Mouse (Mus musculus): ENCODE measurements around the gene Angptl6. TPM values are rescaled to one million over a fixed set of nuclear protein-coding genes. Genes with fewer than 3 reads are reported as not detected.
A peak's percentile ranks its signal among the peaks of the same experiment; 100 is the strongest.
"Not testable (repeated sequence)": the region's sequence is repeated elsewhere in the genome, so short reads cannot be mapped to it uniquely, and the experiment has no call there.

Angptl6 gene
- total RNA-seq, 4 experiments from 2014 or later, result 3.7 to 5.7 (median 4.8) TPM

GRCm38 (mm10) chr9:20837184-20837947 lies 42.2 kb downstream of the Angptl6 start:
- DNase-seq (ENCODE audit: low spot score), result no peak

- not testable (repeated sequence) for DNase-seq (ENCODE audit: low spot score)
Observed at GRCm38 (mm10) chr9:20835431-20835954, 44.0 kb downstream of the Angptl6 start.

- DNase-seq (ENCODE audit: low spot score), result no peak
Observed at GRCm38 (mm10) chr9:20834881-20835280, 44.6 kb downstream of the Angptl6 start.

GRCm38 (mm10) chr9:20830901-20831643 lies 48.5 kb downstream of the Angptl6 start:
- DNase-seq (ENCODE audit: low spot score), result peak; percentile 94

GRCm38 (mm10) chr9:20828127-20828526 lies 51.4 kb downstream of the Angptl6 start:
- no peak for DNase-seq (ENCODE audit: low spot score)

- no peak for DNase-seq (ENCODE audit: low spot score)
Observed at GRCm38 (mm10) chr9:20825781-20826180, 53.7 kb downstream of the Angptl6 start.

Small RNAs within 50 kb of the gene (microRNA-seq; reads per million reads assigned to microRNA genes)
- not detected for gene Mir7081

Other genes with a start within 250 kb of the Angptl6 start
- gene Ubl5, start 236.8 kb downstream of the Angptl6 start, total RNA-seq (2022), result 100 to 1,000 TPM; 229 to 288 (median 277) TPM
- 10 to 100 TPM in 2 of 4 experiments, 1 to 10 TPM in 2; 8.2 to 11.4 (median 10.2) TPM for gene Fbxl12, start 235.0 kb downstream of the Angptl6 start, total RNA-seq (2022)
- 10 to 100 TPM; 18.2 to 20.3 (median 19.7) TPM for gene Pin1, start 227.6 kb downstream of the Angptl6 start, total RNA-seq (2022)
- under 1 TPM in 3 of 4 experiments, not detected in 1; 0.16 to 0.22 (median 0.22) TPM for gene Olfm2, start 133.4 kb downstream of the Angptl6 start, total RNA-seq (2022)
- gene Col5a3, start 64.7 kb downstream of the Angptl6 start, total RNA-seq (2022), result 10 to 100 TPM in 1 of 4 experiments, 1 to 10 TPM in 3; 5.6 to 10.2 (median 6.4) TPM
- not detected for gene Rdh8, start 61.2 kb downstream of the Angptl6 start, total RNA-seq (2022)
- gene A230050P20Rik, start 11.1 kb downstream of the Angptl6 start, total RNA-seq (2022), result 1 to 10 TPM; 3.4 to 6.0 (median 4.8) TPM
- gene Ppan, start 8.4 kb upstream of the Angptl6 start, total RNA-seq (2022), result 1 to 10 TPM; 7.0 to 7.4 (median 7.1) TPM
- gene Eif3g, start 18.9 kb upstream of the Angptl6 start, total RNA-seq (2022), result 100 to 1,000 TPM; 106 to 121 (median 110) TPM
- gene Dnmt1, start 80.2 kb upstream of the Angptl6 start, total RNA-seq (2022), result 10 to 100 TPM; 10.8 to 14.5 (median 12.3) TPM
- 1 to 10 TPM; 1.8 to 6.8 (median 4.6) TPM for gene S1pr2, start 97.1 kb upstream of the Angptl6 start, total RNA-seq (2022)
- gene Mrpl4, start 123.0 kb upstream of the Angptl6 start, total RNA-seq (2022), result 100 to 1,000 TPM; 135 to 142 (median 136) TPM
- 10 to 100 TPM in 2 of 4 experiments, 1 to 10 TPM in 2; 7.5 to 11.3 (median 9.9) TPM for gene Icam1, start 136.3 kb upstream of the Angptl6 start, total RNA-seq (2022)
- gene Icam4, start 149.6 kb upstream of the Angptl6 start, total RNA-seq (2022), result 1 to 10 TPM in 1 of 4 experiments, under 1 TPM in 3; 0.27 to 1.9 (median 0.74) TPM
- under 1 TPM in 1 of 4 experiments, not detected in 3; 0.12 TPM for gene Icam5, start 152.3 kb upstream of the Angptl6 start, total RNA-seq (2022)
- gene Zglp1, start 187.4 kb upstream of the Angptl6 start, total RNA-seq (2022), result not detected
- under 1 TPM in 1 of 4 experiments, not detected in 3; 0.38 TPM for gene Gm49373, start 193.4 kb upstream of the Angptl6 start, total RNA-seq (2022)
- gene Fdx1l, start 193.9 kb upstream of the Angptl6 start, total RNA-seq (2022), result 10 to 100 TPM; 36.4 to 53.0 (median 41.0) TPM
- 1 to 10 TPM in 1 of 4 experiments, under 1 TPM in 3; 0.26 to 1.6 (median 0.36) TPM for gene Gm38431, start 212.3 kb upstream of the Angptl6 start, total RNA-seq (2022)
- gene Raver1, start 212.3 kb upstream of the Angptl6 start, total RNA-seq (2022), result 10 to 100 TPM; 25.7 to 26.2 (median 26.0) TPM

Data from heart, adult 8-10 months (tissue).